Mouse (Mus musculus) megakaryocyte progenitor cell, adult 5-6 weeks (primary cell): ENCODE data around the gene Cpne5. TPM values are rescaled to one million over a fixed set of nuclear protein-coding genes. Genes with fewer than 3 reads are reported as not detected.

Experiments used
- total RNA-seq, 2 experiments: library from RNA; stranded (forward) in 1 of 2; stranded (reverse) in 1 of 2; fragments of 157-497, 149-512 nt in 1 of 2; fragments of 200-1000 nt in 1 of 2; gene quantifications; 2 replicates each; pipeline versions ENCODE4 v1.2.3 to v1.2.4; 2015 to 2017

The Cpne5 gene
- total RNA-seq, 2 experiments from 2014 or later: 0.64 to 0.96 TPM

Other genes starting within 250 kb of the Cpne5 start
- 84.6 and 97.1 TPM in 2 replicates for gene Stk38, start 230.2 kb downstream of the Cpne5 start, total RNA-seq (2015)
- gene Stk38, start 230.2 kb downstream of the Cpne5 start, total RNA-seq (2017): 50.8 and 85.5 TPM in 2 replicates
- gene Srsf3, start 205.5 kb downstream of the Cpne5 start, total RNA-seq (2015): 486 and 506 TPM in 2 replicates
- 767 and 797 TPM in 2 replicates for gene Srsf3, start 205.5 kb downstream of the Cpne5 start, total RNA-seq (2017)
- 7.8 and 11.4 TPM in 2 replicates for gene Cdkn1a, start 147.2 kb downstream of the Cpne5 start, total RNA-seq (2015)
- 1.3 and 3.6 TPM in 2 replicates for gene Cdkn1a, start 147.2 kb downstream of the Cpne5 start, total RNA-seq (2017)
- 188 and 202 TPM in 2 replicates for gene Rab44, start 124.0 kb downstream of the Cpne5 start, total RNA-seq (2015)
- gene Rab44, start 124.0 kb downstream of the Cpne5 start, total RNA-seq (2017): 286 and 295 TPM in 2 replicates
- 67.3 and 73.9 TPM in 2 replicates for gene Ppil1, start 26.0 kb upstream of the Cpne5 start, total RNA-seq (2015)
- 82.0 and 103 TPM in 2 replicates for gene Ppil1, start 26.0 kb upstream of the Cpne5 start, total RNA-seq (2017)
- 85.3 and 97.7 TPM in 2 replicates for gene BC004004, start 30.6 kb upstream of the Cpne5 start, total RNA-seq (2015)
- gene BC004004, start 30.6 kb upstream of the Cpne5 start, total RNA-seq (2017): 84.9 and 99.2 TPM in 2 replicates
- gene Pi16, start 79.5 kb upstream of the Cpne5 start, total RNA-seq (2015): 3.5 and 4.8 TPM in 2 replicates
- 5.8 and 8.5 TPM in 2 replicates for gene Pi16, start 79.5 kb upstream of the Cpne5 start, total RNA-seq (2017)
- 85.3 and 89.2 TPM in 2 replicates for gene Mtch1, start 109.8 kb upstream of the Cpne5 start, total RNA-seq (2015)
- 54.9 and 61.7 TPM in 2 replicates for gene Mtch1, start 109.8 kb upstream of the Cpne5 start, total RNA-seq (2017)
- gene Fgd2, start 122.7 kb upstream of the Cpne5 start, total RNA-seq (2015): 19.1 and 22.0 TPM in 2 replicates
- 19.6 and 28.5 TPM in 2 replicates for gene Fgd2, start 122.7 kb upstream of the Cpne5 start, total RNA-seq (2017)